Mouse (Mus musculus) liver, embryonic 14.5 days (tissue): ENCODE data around the gene Gm10309.

Source experiments
- CTCF ChIP-seq: IDR thresholded peaks from 2 replicates; pipeline ENCODE4 v1.5.1; 2016; ENCODE audit warnings: antibody characterized with exemption, low read depth, control low read depth
- EP300 ChIP-seq: IDR thresholded peaks from 2 replicates; pipeline ENCODE4 v1.6.1; 2016; ENCODE audit warnings: antibody characterized with exemption, low read depth

- TF ChIP-seq CTCF: no peak
- TF ChIP-seq EP300: no peak
Observed at GRCm38 (mm10) chr17:86464197-86464596, 40.8 kb downstream of the Gm10309 start.
